Mouse (Mus musculus) liver, embryonic 15.5 days (tissue): ENCODE data around the gene Ralgps1. TPM values are rescaled to one million over a fixed set of nuclear protein-coding genes. Genes with fewer than 3 reads are reported as not detected.

Experiments used
- ATAC-seq: fragments of 200-750 bp; cut with Nextera tagmentation; 2 replicates; pipeline ENCODE4 v1.8.0; 2017; ENCODE audit warnings: moderate number of reproducible peaks, mild to moderate bottlenecking, moderate library complexity; ENCODE audit not compliant: insufficient read depth
- H3K27ac ChIP-seq: fragments of 300-500 bp; sonication (generic); replicated peaks from 2 replicates; pipeline ENCODE4 v1.5.1; 2015; ENCODE audit warnings: mild to moderate bottlenecking, inconsistent platforms
- H3K27me3 ChIP-seq: fragments of 300-500 bp; sonication (generic); 2 replicates; pipeline ENCODE4 v1.6.1; 2015; ENCODE audit warnings: mild to moderate bottlenecking, inconsistent platforms
- H3K36me3 ChIP-seq: fragments of 300-500 bp; sonication (generic); replicated peaks from 2 replicates; pipeline ENCODE4 v1.6.1; 2015; ENCODE audit warnings: moderate library complexity, mild to moderate bottlenecking, inconsistent platforms
- H3K4me1 ChIP-seq: fragments of 300-500 bp; sonication (generic); replicated peaks from 2 replicates; pipeline ENCODE4 v1.6.1; 2015; ENCODE audit warnings: inconsistent platforms
- H3K4me2 ChIP-seq: fragments of 300-500 bp; sonication (generic); 2 replicates; pipeline ENCODE4 v1.6.1; 2015; ENCODE audit warnings: moderate library complexity, mild to moderate bottlenecking, inconsistent platforms
- H3K4me3 ChIP-seq: fragments of 300-500 bp; sonication (generic); replicated peaks from 2 replicates; pipeline ENCODE4 v1.5.1; 2015; ENCODE audit warnings: mild to moderate bottlenecking, inconsistent platforms
- H3K9ac ChIP-seq: fragments of 300-500 bp; sonication (generic); 2 replicates; pipeline ENCODE4 v1.6.1; 2015; ENCODE audit warnings: moderate library complexity, mild to moderate bottlenecking, inconsistent platforms
- H3K9me3 ChIP-seq: fragments of 300-500 bp; sonication (generic); replicated peaks from 2 replicates; pipeline ENCODE4 v1.6.1; 2016; ENCODE audit warnings: inconsistent platforms
- WGBS: fragments of 180-500 bp; shearing (Covaris S2); methylation state at CpG from one replicate; pipeline ENCODE4 v1.1.7; 2015; ENCODE audit warnings: mixed read lengths; ENCODE audit not compliant: insufficient replicate concordance; 5-methylcytosine and 5-hydroxymethylcytosine counted together
- polyA plus RNA-seq: library from polyadenylated mRNA; unstranded; fragments of >200 nt; fragmentation: Nextera tagmentation; extraction: Ambion mirVana; gene quantifications from 2 replicates; pipeline ENCODE4 v1.2.1, GENCODE M21; 2015

Ralgps1 gene
- polyA plus RNA-seq, 1 experiment from 2014 or later, result 0.90 TPM

DNA sequence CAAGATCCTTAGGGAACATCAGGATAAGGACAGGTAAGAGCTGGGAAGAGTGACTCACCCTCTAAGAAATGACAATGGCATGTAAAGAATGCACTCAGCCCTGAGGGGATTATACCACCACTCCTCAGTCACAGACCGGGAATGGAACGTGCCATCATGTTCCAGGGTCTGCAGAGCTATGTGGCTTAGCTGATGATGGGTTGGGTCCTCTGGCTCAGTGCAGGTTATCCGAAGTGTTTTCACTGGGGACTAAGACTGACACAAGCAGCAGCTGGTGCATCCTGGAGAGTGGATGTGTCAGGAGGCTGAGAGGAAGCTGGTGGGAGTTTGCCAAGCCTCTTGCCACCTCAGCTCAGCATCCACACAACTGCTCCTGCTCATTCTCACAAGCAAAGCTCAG lies 50.7 kb downstream of the Ralgps1 start:
- 55% methylated on average over 3 of the region's 3 CpGs for WGBS
- Histone ChIP-seq H3K4me2 (no peak overlapping the region), H3K4me3 (no peak overlapping the region), H3K27ac (no peak overlapping the region), H3K4me1 (no peaks in the 10 kb centered on the region), H3K9me3 (no peaks in the 10 kb centered on the region), H3K27me3 (no peaks in the 10 kb centered on the region), H3K36me3 (no peaks in the 10 kb centered on the region), H3K9ac (no peak overlapping the region)
- ATAC-seq, result no peak

DNA sequence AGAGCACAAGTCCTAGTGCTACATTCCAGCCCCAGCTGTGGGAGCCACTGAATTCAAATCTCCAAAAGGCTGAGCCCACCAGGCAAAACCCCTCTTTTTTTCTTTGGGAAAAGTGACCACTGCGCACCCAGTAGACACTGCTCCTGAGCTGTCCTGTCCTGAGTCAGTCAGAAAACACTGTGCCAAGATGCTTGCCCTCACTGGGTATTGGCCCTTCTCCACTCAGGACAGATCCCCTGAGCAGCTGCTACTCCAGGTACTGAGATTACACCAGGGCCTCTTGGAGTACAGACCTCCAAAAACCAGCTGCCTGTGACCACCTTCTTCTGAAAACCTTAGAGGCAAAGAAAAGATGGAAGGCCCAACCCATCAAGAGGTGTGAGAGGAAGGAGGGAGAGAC lies 51.4 kb downstream of the Ralgps1 start:
- no peak for ATAC-seq
- Histone ChIP-seq H3K9me3 (no peaks in the 10 kb centered on the region), H3K27me3 (no peaks in the 10 kb centered on the region), H3K4me1 (no peaks in the 10 kb centered on the region), H3K27ac (no peak overlapping the region), H3K36me3 (no peaks in the 10 kb centered on the region), H3K4me3 (no peak overlapping the region), H3K4me2 (no peak overlapping the region), H3K9ac (no peak overlapping the region)
- 81% methylated on average over 1 of the region's 1 CpGs for WGBS

DNA sequence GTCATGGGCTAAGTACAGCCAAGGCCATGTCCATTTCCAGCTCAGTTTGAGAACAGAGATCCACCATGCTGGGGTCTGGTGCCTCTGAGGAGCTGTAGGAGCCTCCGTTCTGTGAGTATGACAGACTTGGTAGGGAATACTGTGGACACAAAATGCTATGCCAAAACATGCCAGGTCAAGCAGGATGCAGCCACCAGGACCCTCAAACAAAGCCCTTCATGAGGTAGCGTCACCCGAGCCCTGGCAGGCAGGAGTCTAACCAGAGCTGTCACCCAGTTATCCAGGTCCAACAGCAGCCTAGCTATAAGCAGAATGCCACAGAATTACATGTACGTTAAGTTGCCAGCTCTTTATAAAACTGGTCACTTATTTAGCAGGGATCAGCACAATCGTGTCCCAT lies 51.8 kb downstream of the Ralgps1 start:
- no peak for ATAC-seq
- H3K4me3 ChIP-seq, result no peak overlapping the region
- H3K36me3 ChIP-seq, result no peaks in the 10 kb centered on the region
- H3K4me2 ChIP-seq, result no peak overlapping the region
- H3K9me3 ChIP-seq, result no peaks in the 10 kb centered on the region
- H3K4me1 ChIP-seq, result no peaks in the 10 kb centered on the region
- no peak overlapping the region for H3K27ac ChIP-seq
- H3K9ac ChIP-seq, result no peak overlapping the region
- H3K27me3 ChIP-seq, result no peaks in the 10 kb centered on the region
- 65% methylated on average over 5 of the region's 5 CpGs for WGBS

DNA sequence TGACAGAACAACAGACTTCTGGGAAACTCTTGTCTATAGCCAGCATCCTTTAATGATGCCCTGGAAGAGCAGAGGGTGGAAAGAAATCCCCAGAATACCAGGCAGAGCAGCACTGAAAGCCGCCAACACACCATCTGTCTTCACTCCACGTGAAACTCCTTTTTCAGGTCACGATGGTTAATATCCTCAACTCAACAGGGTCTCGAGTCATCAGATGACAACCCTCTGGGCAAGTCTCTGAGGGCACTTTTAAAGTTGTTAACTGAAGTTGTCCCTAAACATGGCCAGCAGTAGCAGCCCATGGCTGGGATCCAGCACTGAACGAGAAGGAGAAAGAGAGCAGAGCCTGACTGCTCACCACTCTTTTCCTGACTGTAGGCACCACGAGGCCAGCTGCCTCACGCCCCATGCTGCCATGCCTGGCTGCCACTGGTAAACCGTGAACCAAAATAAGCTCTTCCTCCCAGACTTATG lies 52.8 kb downstream of the Ralgps1 start:
- no peaks in the 10 kb centered on the region for H3K4me1 ChIP-seq
- H3K4me3 ChIP-seq, result no peak overlapping the region
- no peak overlapping the region for H3K27ac ChIP-seq
- no peaks in the 10 kb centered on the region for H3K27me3 ChIP-seq
- H3K9ac ChIP-seq, result no peak overlapping the region
- 59% methylated on average over 8 of the region's 8 CpGs for WGBS
- no peaks in the 10 kb centered on the region for H3K36me3 ChIP-seq
- no peak for ATAC-seq
- no peak overlapping the region for H3K4me2 ChIP-seq
- no peaks in the 10 kb centered on the region for H3K9me3 ChIP-seq

DNA sequence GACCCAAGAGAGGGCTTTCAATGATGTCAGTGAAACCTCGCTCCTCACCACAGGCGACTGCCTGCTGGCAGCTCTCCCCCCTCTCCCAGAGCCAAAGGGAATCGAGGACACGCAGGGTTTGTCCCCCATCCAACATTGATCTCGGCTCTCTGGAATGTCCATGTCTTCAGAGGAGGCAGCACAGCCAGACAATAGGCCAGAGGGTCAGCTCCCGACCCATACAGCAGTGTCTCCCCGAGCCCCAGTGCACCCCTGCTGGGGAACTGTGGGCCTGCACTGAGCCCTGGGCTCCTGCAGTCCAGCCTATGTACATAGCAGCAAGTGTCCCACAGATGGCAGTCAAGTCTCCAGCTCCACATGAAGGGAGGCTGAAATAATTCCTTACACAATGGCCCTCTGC lies 54.8 kb downstream of the Ralgps1 start:
- no peak overlapping the region for H3K4me3 ChIP-seq
- H3K27me3 ChIP-seq, result no peaks in the 10 kb centered on the region
- H3K4me2 ChIP-seq, result no peak overlapping the region
- no peak overlapping the region for H3K27ac ChIP-seq
- no peak overlapping the region for H3K9ac ChIP-seq
- H3K36me3 ChIP-seq, result no peaks in the 10 kb centered on the region
- no peak for ATAC-seq
- no peaks in the 10 kb centered on the region for H3K4me1 ChIP-seq
- 42% methylated on average over 7 of the region's 7 CpGs for WGBS
- H3K9me3 ChIP-seq, result no peaks in the 10 kb centered on the region

DNA sequence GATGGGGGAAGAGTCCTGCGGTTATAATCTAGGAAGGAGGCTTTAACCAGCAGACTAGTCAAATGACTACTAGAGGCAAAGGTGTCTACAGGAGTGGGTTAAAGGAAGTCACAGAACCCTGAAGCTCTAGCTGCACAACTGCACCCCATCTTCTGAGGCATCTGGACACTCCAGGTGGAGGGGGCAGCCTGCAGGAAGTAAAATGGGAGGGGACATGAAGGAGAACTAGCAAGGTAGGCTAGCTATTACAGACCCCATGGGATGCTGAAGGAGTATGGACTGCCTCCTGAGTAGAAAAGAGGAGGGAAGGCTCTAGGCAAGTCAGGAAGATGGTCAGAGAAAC lies 55.3 kb downstream of the Ralgps1 start:
- Histone ChIP-seq H3K4me1 (no peaks in the 10 kb centered on the region), H3K4me3 (no peak overlapping the region), H3K9me3 (no peaks in the 10 kb centered on the region), H3K27me3 (no peaks in the 10 kb centered on the region), H3K9ac (no peak overlapping the region), H3K36me3 (no peaks in the 10 kb centered on the region), H3K4me2 (no peak overlapping the region), H3K27ac (no peak overlapping the region)
- WGBS, result 83% methylated on average over 1 of the region's 1 CpGs
- no peak for ATAC-seq

DNA sequence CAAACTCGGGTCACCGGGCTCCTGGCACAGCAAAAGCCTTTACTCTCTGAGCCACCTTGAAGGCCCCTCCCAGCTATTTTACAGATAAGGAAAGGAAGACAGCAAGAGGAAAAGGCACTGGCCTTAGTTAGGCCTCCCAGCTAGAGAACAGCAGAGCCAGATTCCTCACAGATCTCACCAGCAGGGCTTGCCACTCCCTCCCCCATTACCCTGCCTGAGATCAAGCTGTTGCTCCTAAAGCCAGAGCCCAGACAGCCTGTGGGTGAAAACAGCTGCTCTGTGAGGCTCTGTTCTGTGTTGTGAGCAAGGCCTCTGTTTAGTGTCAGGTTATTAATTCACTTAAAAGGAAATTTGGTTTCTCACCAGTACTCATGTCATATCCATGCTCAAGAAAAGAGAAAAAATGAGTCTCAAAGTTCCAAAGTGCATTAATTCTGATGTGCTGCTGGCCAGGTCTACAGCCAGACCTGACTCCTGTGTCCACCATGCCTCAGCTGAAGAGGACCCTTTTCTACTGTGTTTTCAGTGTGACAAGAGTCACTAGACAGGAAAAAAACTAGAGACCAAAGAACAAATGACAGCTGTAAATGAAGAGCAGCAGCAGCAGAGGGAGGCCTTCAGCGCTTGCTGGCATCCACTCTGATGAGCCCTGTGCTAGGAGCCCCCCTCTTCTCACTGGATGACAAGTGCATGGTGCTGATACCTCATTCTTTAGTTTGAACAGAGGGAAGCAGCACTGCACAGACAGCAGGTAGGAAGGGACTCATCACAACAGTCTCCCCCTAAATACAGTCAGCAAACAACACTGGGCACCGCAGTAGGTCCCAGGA lies 55.8 kb downstream of the Ralgps1 start:
- Histone ChIP-seq H3K4me3 (no peak overlapping the region), H3K4me1 (no peaks in the 10 kb centered on the region), H3K27me3 (no peaks in the 10 kb centered on the region), H3K9me3 (no peaks in the 10 kb centered on the region), H3K4me2 (no peak overlapping the region), H3K27ac (no peak overlapping the region), H3K9ac (no peak overlapping the region), H3K36me3 (no peaks in the 10 kb centered on the region)
- no peak for ATAC-seq
- WGBS, result 57% methylated on average over 4 of the region's 4 CpGs

DNA sequence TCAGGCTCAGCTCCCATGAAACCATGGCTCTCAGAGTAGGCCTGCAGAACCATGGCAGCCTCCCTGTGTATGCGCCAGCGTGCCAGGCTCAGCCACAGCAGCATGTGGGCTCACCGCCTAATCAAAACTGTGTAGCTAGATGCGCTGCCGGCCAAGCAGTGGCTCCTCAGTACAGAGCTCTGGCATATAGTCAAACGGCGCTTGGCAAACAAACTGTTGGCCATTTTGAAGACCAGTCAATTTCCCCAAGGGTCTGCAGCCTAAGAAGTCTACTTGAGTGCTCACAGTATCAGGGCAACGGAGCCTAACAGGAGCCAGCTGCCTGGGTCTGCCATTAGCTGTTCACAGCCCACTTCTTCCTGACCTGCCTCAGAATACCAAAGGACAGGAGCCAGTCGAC lies 61.9 kb downstream of the Ralgps1 start:
- no peak overlapping the region for H3K4me3 ChIP-seq
- H3K36me3 ChIP-seq, result no peaks in the 10 kb centered on the region
- H3K27ac ChIP-seq, result no peak overlapping the region
- no peaks in the 10 kb centered on the region for H3K9me3 ChIP-seq
- ATAC-seq, result no peak
- no peaks in the 10 kb centered on the region for H3K4me1 ChIP-seq
- no peak overlapping the region for H3K4me2 ChIP-seq
- no peaks in the 10 kb centered on the region for H3K27me3 ChIP-seq
- no peak overlapping the region for H3K9ac ChIP-seq
- WGBS, result 80% methylated on average over 9 of the region's 9 CpGs

DNA sequence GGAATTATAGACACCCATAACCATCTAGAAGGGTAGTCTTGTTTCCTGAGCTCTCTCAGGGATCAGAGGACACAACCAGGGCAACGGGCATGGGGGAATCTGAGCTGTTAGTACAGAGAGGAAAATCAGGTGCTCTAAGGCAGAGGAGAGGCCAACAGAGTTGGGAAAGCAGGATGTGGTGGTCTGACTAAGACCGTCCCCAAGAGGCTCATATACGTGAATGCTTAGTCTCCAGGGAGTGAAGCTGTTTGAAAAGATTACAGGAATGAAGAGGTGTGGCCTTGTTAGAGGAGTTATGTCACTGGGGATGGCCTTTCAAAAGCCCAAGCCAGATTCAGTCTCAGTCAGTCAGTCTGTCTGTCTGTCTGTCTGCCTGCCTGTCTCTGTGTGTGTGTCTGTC lies 64.7 kb downstream of the Ralgps1 start:
- no peaks in the 10 kb centered on the region for H3K27me3 ChIP-seq
- WGBS, result 63% methylated on average over 3 of the region's 3 CpGs
- H3K9me3 ChIP-seq, result no peaks in the 10 kb centered on the region
- H3K4me1 ChIP-seq, result no peaks in the 10 kb centered on the region
- no peak overlapping the region for H3K4me2 ChIP-seq
- no peaks in the 10 kb centered on the region for H3K36me3 ChIP-seq
- ATAC-seq, result no peak
- no peak overlapping the region for H3K4me3 ChIP-seq
- no peak overlapping the region for H3K9ac ChIP-seq
- H3K27ac ChIP-seq, result no peak overlapping the region

DNA sequence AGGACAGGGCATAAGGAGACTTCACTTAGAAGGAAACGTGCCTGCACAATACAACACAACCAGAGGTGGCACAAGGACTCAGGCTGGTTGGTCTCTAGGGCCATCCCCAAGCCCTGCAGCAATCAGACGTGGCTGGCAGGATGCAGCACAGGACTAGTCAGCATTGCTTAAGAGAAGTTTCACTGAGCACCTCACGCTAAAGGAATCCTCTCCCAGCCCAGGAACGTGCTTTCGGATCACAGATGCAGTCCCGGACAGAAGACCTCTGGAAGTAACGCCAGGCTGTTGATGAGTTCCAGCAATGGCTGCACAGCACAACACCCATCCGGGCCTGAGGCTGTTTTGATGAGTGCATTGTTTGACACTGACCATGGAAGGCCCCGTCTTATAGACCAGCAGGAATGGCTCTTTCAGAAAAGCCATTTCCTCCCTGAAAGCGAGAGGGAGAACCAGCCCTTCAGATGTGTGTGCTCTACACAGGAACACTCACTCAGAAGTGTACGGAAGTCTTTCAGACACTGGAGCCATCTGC lies 67.8 kb downstream of the Ralgps1 start:
- no peak for ATAC-seq
- H3K27ac ChIP-seq, result no peak overlapping the region
- no peak overlapping the region for H3K4me3 ChIP-seq
- no peak overlapping the region for H3K4me2 ChIP-seq
- H3K4me1 ChIP-seq, result no peaks in the 10 kb centered on the region
- H3K36me3 ChIP-seq, result no peaks in the 10 kb centered on the region
- 59% methylated on average over 11 of the region's 11 CpGs for WGBS
- no peaks in the 10 kb centered on the region for H3K27me3 ChIP-seq
- H3K9me3 ChIP-seq, result no peaks in the 10 kb centered on the region
- H3K9ac ChIP-seq, result no peak overlapping the region

DNA sequence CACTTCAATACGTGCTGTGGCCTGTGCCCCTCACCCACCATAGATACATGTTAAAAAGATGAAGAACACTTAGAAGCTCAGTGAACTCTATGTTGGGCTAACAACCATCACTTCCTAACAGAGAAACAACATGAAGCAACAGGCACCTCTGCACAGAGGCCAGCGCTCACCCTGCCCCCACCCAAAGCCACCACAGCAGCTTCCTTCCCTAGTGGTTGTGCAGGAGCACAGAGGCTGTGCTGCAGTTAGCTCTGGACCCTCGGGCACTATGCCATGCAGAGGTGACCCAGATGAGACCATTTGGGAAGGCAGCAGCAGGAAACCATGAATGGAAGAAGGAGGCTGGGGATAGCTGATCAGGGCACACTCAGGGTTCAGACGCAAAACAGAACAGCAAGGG lies 68.5 kb downstream of the Ralgps1 start:
- Histone ChIP-seq H3K4me3 (no peak overlapping the region), H3K9ac (no peak overlapping the region), H3K27me3 (no peaks in the 10 kb centered on the region), H3K9me3 (no peaks in the 10 kb centered on the region), H3K4me1 (no peaks in the 10 kb centered on the region), H3K27ac (no peak overlapping the region; the same call in 1 of the 2 replicates), H3K4me2 (no peak overlapping the region), H3K36me3 (no peaks in the 10 kb centered on the region)
- ATAC-seq, result no peak
- WGBS, result 41% methylated on average over 4 of the region's 4 CpGs

DNA sequence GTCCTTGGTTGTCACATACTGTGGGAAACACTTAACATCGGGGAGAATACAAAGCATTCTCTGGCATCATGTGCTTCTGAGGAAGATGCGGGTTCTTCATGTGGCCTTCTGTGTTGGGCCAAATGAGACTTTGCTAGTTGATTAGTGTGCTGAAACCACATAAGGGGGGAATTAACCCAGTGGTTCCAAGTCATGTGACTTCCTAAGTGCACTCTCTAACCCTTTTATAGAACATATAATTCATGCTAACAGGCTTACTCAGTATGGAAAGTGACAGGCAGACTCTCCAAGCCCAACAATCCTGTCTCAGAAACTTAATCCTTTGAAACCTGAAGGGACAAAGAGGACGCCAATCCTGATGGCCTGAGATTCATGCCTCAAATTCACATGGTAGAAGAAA lies 68.9 kb downstream of the Ralgps1 start:
- Histone ChIP-seq H3K9ac (no peak overlapping the region), H3K4me2 (no peak overlapping the region), H3K4me1 (no peaks in the 10 kb centered on the region), H3K9me3 (no peaks in the 10 kb centered on the region), H3K27me3 (no peaks in the 10 kb centered on the region), H3K36me3 (no peaks in the 10 kb centered on the region), H3K4me3 (no peak overlapping the region), H3K27ac (no peak overlapping the region; the same call in 1 of the 2 replicates)
- 57% methylated on average over 3 of the region's 3 CpGs for WGBS
- ATAC-seq, result no peak
